Mouse (Mus musculus): Measurements from ENCODE around the gene Nrxn3.

Nrxn3 gene

DNA sequence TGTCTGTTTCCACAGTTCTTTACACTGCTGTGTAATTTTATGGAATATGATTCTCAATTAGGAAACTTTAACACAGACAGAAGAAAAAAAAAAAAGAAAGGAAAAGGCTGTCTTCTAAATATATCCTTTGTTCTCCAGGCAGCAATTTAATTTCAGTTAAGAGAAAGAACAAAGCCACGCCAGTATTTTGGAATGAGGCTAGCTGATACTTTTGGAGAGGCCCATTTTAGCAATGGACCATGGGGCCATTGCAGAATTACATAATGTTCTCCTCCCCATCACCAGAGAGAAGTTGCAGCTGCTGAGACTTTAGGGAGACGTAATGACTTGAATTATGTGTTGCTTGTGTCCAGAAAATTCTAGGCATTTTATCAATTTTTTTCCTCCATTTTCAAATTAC, 963.0 kb downstream of the Nrxn3 start:
- Histone ChIP-seq H3K27me3 (ENCODE audit: control insufficient read depth, insufficient read depth, low read length, poor library complexity, severe bottlenecking) (no peaks in the 10 kb centered on the region), H3K36me3 (ENCODE audit: control insufficient read depth, insufficient read depth, low read length, poor library complexity, severe bottlenecking) (no peaks in the 10 kb centered on the region)
- no peak for DNase-seq (ENCODE audit: low read depth, low spot score)

DNA sequence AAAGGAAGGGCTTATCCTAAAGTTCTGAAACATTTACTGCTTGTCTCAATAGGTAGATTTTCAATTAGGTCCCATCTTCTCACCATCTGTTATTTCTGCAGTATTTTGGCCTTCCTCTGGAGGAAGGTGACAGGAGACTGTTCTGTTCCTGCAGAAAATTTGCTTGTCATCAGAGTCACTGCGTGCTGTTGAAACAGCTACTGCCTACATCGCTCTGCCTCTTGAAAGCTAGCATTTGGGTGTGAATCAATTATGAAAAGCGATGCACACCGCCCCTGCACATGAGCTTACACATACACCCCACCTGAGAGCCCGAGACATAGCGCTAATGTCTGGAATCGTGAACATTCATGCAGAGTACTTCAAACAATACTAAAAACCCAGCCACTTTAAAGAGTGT, 966.4 kb downstream of the Nrxn3 start:
- Histone ChIP-seq H3K27me3 (ENCODE audit: control insufficient read depth, insufficient read depth, low read length, poor library complexity, severe bottlenecking) (no peaks in the 10 kb centered on the region), H3K36me3 (ENCODE audit: control insufficient read depth, insufficient read depth, low read length, poor library complexity, severe bottlenecking) (no peaks in the 10 kb centered on the region)
- no peak for DNase-seq (ENCODE audit: low read depth, low spot score)

DNA sequence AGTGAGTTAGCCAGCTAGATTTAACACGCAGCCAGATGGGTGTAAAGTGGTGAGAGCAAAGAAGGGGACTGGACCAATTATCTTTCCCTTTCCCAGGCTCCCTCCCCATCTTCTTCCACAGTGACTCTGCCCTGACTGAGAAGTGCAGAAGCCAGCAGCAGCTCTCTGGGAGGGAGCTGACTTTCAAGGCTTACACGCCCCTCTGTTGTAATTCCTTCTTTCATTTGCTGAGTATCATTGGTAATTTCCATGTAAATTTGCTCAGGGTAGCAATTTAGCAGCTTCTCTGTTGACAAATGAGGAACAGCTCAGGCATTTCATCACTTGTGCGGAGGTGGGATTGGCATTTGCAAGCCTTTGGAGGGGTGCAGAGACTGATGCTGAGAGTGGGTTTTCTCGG, 976.8 kb downstream of the Nrxn3 start:
- no peak for DNase-seq (ENCODE audit: low read depth, low spot score)
- Histone ChIP-seq H3K36me3 (ENCODE audit: control insufficient read depth, insufficient read depth, low read length, poor library complexity, severe bottlenecking) (no peaks in the 10 kb centered on the region), H3K27me3 (ENCODE audit: control insufficient read depth, insufficient read depth, low read length, poor library complexity, severe bottlenecking) (no peaks in the 10 kb centered on the region)

DNA sequence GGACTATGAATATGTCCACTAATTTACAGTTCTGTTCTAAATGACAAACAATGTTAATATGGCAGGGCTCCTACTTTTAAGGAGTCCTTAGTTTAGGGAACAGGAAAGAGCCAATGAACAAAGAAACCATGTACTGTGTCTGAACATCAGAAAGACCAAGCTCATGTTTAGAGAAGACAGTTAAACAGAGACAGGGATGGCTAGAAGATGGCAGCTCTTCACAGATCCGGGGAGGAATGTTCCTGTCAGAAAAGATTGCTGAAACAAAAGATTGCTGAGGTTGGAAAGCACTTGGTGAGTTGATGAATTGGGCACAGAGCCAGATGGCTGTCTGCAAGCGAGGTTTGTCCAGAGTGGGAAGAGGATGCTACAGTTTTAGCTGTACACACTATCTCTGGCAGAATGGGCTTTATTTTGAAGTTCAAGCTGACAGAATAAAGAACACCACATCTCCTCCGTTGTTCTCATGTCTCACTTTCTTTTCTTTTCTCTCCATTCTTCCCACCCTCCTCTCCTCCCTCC, 978.3 kb downstream of the Nrxn3 start:
- DNase-seq (ENCODE audit: low read depth, low spot score) = no peak
- H3K36me3 ChIP-seq (ENCODE audit: control insufficient read depth, insufficient read depth, low read length, poor library complexity, severe bottlenecking) = no peaks in the 10 kb centered on the region
- H3K27me3 ChIP-seq (ENCODE audit: control insufficient read depth, insufficient read depth, low read length, poor library complexity, severe bottlenecking) = no peaks in the 10 kb centered on the region

DNA sequence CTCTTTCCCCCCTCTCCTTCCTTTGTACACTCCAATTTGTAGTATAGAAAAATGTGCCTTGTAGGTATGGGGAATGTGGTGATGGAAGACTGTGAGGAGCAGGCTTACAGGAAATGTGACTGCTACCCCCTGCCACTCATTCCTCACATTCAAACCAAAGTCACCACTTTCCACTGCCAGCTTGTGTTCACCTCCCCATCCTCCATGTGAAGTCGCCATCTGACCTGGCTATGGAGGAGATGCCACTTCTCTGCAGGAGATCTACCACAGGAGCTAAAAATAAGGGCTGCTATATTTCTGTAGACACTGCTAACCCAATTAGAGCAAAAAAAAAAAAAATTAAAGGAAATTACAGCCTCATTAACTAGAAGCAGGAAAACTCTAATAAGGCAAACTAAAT, 980.3 kb downstream of the Nrxn3 start:
- DNase-seq (ENCODE audit: low read depth, low spot score) = no peak
- H3K27me3 ChIP-seq (ENCODE audit: control insufficient read depth, insufficient read depth, low read length, poor library complexity, severe bottlenecking) = no peaks in the 10 kb centered on the region
- H3K36me3 ChIP-seq (ENCODE audit: control insufficient read depth, insufficient read depth, low read length, poor library complexity, severe bottlenecking) = no peaks in the 10 kb centered on the region

DNA sequence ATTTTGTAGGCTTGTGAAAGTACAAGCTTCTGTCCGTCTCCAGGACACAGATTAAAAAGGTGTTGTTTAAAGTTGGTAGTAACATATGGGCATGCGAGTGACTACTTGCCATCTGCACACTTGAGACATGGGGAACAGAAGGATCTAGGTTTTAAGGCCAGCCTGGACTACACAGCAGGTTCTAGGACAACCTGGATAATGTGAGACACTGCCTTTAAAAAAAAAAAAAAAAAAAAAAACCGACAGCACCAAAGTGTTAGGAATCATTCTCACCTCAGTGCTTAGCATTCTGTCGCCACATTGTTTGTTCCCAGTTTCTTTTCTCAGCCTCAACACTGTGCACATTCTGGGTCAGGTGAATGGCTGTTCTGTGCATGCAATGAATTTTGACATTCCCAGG, 985.2 kb downstream of the Nrxn3 start:
- Histone ChIP-seq H3K27me3 (ENCODE audit: control insufficient read depth, insufficient read depth, low read length, poor library complexity, severe bottlenecking) (no peaks in the 10 kb centered on the region), H3K36me3 (ENCODE audit: control insufficient read depth, insufficient read depth, low read length, poor library complexity, severe bottlenecking) (no peaks in the 10 kb centered on the region)
- DNase-seq (ENCODE audit: low read depth, low spot score) = no peak

DNA sequence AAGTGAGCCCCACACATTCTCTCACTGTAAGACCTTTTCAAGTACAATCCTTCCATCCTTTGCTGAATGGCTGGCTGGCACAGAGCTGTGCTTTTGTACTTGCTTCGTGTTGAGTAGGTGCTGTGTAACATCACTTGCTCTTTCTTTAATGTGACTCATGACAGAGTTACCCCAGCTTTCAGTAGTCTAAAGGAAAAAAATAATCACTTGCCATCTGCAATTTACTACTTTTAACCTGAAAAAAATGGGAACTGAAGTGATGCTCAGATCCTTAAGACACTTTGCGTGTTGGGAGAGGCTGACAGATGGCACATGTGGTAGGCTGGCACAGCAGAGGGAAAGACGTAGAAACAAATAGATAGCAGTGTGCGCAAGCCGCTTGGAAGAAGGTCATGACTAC, 987.8 kb downstream of the Nrxn3 start:
- H3K36me3 ChIP-seq (ENCODE audit: control insufficient read depth, insufficient read depth, low read length, poor library complexity, severe bottlenecking) = no peaks in the 10 kb centered on the region
- H3K27me3 ChIP-seq (ENCODE audit: control insufficient read depth, insufficient read depth, low read length, poor library complexity, severe bottlenecking) = no peaks in the 10 kb centered on the region
- no peak for DNase-seq (ENCODE audit: low read depth, low spot score)

DNA sequence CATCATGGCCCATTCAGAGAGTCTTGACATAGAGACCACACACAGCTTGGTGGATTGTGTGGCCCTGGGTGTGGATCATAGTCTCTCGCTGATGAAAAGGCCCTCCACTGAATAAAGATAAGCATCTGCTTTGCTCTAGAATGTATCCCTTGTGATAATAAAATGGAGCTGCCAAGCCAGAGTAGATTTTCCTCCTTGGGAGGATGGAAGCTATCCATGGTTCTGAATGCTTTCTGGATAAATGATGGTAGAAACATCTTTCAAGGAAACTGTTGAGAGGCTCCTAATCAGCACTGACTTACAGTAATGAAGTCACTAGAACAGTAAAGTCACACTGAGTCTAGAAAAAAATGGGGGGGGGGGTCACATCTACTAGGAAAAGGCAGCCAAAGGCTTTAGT, 989.1 kb downstream of the Nrxn3 start:
- Histone ChIP-seq H3K36me3 (ENCODE audit: control insufficient read depth, insufficient read depth, low read length, poor library complexity, severe bottlenecking) (no peaks in the 10 kb centered on the region), H3K27me3 (ENCODE audit: control insufficient read depth, insufficient read depth, low read length, poor library complexity, severe bottlenecking) (no peaks in the 10 kb centered on the region)
- no peak for DNase-seq (ENCODE audit: low read depth, low spot score)

DNA sequence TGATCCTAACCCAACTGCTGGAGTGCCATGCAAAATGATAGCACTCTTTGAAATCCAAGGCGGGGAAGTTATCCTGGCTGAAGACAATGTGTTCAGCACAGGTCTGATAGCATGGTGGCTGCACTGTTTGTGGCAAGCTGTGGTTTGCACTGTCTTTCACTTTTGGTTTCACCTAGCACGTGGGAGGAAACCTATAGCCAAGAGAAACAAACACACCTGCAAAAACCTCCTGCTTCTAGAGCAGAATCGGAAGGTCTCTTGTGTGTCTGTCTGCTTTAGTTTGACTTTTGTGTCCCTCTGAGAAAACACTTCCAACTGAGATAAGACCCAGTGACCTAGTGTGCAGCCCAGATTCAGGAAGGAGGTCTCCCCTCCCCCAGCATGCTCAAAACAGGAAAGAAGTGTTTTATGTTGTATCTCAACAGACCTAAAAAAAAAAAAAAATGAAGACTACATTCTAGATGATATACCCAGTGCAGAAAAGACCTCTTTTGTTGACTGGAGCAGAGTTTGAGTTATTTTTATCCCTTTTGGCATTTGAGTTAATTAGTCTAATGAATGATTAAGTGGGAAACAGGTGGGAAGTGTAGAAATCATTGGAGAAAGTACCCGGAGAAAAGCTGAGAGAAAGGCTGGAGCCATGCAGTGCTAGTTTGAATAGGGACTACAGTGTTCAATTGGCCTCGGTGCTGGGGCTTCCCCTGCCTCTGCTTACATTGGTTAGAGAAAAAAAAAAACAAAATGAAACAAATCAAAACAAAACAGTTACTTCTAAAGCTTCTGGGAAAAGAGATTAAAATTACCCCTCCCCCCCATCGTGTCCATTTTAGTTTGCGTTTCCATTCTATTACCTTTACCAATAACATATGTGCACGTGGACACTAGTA, 996.8 kb downstream of the Nrxn3 start:
- Histone ChIP-seq H3K27me3 (ENCODE audit: control insufficient read depth, insufficient read depth, low read length, poor library complexity, severe bottlenecking) (no peaks in the 10 kb centered on the region), H3K36me3 (ENCODE audit: control insufficient read depth, insufficient read depth, low read length, poor library complexity, severe bottlenecking) (no peaks in the 10 kb centered on the region)
- no peak for DNase-seq (ENCODE audit: low read depth, low spot score)

DNA sequence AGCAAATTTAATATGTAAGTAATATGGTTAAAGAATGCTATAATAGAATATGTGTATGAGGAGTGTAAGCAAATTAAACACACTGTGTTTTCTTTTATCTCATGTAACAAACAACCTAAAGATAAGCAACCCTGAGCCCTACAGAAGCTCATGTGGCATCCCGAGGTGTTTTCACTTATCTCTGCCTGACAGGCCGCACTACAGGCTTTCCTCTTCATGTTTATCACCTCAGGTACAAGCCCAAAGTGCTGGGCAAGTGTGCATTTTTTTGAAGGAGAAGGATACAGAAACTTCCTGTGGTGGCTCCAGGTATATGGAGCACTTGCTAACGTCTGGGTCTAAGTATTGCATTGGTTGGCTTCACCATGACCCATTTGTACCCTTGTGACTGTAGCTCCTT, 998.3 kb downstream of the Nrxn3 start:
- no peak for DNase-seq (ENCODE audit: low read depth, low spot score)
- no peaks in the 10 kb centered on the region for H3K36me3 ChIP-seq (ENCODE audit: control insufficient read depth, insufficient read depth, low read length, poor library complexity, severe bottlenecking)
- H3K27me3 ChIP-seq (ENCODE audit: control insufficient read depth, insufficient read depth, low read length, poor library complexity, severe bottlenecking) = no peaks in the 10 kb centered on the region

DNA sequence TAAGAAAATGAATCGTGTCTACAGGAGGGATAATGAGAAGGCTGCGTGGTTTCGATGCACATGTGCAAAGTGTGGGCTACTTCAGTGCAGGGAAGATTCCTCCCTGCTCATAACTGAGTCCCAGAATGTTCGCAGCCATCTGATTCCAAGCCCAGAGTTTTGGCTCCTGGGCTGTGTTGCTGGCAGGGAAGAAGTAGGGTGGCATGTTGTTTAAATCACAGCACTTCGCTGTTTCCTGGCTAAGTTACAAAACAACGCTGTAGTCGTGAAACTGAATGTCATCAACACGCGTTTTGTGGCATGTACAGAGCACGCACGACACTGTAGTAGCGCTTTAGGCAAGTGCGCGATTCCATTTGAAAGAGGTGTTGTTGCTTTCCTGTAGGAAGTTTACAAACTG, 999.8 kb downstream of the Nrxn3 start:
- DNase-seq (ENCODE audit: low read depth, low spot score) = no peak
- Histone ChIP-seq H3K36me3 (ENCODE audit: control insufficient read depth, insufficient read depth, low read length, poor library complexity, severe bottlenecking) (no peaks in the 10 kb centered on the region), H3K27me3 (ENCODE audit: control insufficient read depth, insufficient read depth, low read length, poor library complexity, severe bottlenecking) (no peaks in the 10 kb centered on the region)

DNA sequence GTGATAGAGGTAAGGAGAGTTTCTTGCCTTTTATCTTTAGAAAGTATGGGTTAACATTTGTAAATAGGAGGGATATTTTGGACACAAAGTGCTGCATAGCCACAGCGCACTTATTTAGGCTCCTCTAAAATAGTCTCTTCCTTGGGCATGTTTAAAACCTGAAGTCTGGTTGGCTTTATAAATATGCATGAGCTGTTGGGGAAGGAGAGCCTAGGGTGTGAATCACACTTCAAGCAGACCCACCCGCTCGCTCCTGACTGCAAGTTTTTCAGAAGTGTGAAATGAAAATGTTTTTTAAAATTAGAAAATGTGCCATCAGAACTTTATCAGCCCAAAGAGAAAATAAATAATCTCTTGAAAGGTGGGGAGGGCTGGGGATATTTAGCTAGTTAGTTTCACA, 1001.4 kb downstream of the Nrxn3 start:
- Histone ChIP-seq H3K36me3 (ENCODE audit: control insufficient read depth, insufficient read depth, low read length, poor library complexity, severe bottlenecking) (no peaks in the 10 kb centered on the region), H3K27me3 (ENCODE audit: control insufficient read depth, insufficient read depth, low read length, poor library complexity, severe bottlenecking) (no peaks in the 10 kb centered on the region)
- no peak for DNase-seq (ENCODE audit: low read depth, low spot score)

DNA sequence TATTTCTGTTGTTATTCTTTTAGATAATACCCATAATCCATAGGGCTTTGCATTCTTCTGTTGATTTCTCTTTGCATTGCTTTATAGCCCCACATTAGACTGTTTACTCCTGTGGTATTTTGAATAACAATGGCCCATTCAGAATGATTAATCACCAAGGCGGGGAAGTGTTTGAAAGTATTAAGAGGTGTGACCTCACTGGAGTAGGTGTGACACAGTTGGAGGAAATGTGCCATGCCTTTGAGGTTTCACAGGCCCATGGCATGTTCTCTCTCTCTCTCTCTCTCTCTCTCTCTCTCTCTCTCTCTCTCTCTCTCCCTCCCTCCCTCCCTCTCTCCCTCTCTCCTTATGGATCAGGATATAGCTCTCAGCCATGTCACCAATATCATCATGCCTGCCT, 1019.6 kb downstream of the Nrxn3 start:
- no peaks in the 10 kb centered on the region for H3K36me3 ChIP-seq (ENCODE audit: control insufficient read depth, insufficient read depth, low read length, poor library complexity, severe bottlenecking)
- H3K27me3 ChIP-seq (ENCODE audit: control insufficient read depth, insufficient read depth, low read length, poor library complexity, severe bottlenecking) = no peaks in the 10 kb centered on the region
- no peak for DNase-seq (ENCODE audit: low read depth, low spot score)

DNA sequence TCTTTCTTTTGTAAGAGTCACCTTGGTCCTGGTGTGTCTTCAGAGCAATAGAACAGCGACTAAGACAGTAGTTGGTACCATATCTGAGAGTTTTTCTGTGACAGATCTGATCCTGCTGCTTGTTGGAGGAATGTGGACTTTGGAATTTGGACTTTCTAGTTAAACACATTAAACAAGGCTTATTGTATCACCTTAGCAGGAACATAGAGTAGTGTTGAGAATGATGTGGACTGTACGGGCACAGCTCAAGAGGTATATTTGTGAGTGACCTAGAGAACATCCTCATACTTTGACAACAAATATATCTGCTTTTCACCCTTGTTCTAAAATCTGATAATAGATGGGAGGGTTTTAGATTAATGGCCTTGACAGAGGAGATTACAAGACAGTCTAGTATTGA, 1020.1 kb downstream of the Nrxn3 start:
- Histone ChIP-seq H3K36me3 (ENCODE audit: control insufficient read depth, insufficient read depth, low read length, poor library complexity, severe bottlenecking) (no peaks in the 10 kb centered on the region), H3K27me3 (ENCODE audit: control insufficient read depth, insufficient read depth, low read length, poor library complexity, severe bottlenecking) (no peaks in the 10 kb centered on the region)
- DNase-seq (ENCODE audit: low read depth, low spot score) = no peak

DNA sequence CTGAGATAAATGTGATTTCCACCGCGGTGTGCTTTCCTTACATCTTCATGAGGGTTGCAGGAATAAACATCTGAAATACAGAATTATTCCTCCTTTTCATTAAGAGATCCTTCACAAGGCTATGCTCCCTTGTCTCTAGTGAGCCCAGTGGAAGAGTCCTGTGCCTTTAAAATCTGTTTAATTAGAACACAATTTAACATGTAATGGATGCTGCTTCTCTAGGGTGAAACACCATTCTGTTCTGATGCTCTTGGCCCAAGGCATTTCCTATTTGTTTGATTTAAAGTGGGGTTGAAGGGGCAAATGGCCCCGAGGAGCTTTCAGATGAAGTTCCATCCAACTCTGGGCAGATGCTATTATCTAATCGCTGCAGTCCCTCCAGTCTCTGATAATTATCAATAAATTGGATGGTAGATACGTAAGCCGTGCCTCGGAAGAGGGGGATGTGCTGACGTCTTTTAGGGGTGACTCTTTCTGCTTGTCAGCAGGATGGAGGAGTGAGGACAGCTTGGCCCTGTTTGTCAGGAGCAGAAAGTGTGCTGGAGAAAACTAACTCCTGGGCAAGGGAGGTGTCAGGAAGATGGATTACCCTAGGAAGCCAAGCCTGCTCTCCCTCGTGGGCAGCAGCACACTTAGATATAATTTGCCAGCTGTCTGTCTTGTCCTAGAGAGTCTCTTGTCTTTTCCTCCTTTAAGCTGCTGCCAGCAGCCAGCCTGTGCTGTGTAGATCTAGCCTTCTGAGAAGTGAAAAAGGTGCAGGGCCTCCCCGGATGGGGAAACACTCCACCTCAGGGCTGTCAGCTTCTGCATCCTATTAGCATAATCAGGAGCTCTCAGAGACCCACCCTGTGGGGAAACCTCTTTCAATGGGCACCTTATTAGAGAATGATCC, 1041.8 kb downstream of the Nrxn3 start:
- Histone ChIP-seq H3K36me3 (ENCODE audit: control insufficient read depth, insufficient read depth, low read length, poor library complexity, severe bottlenecking) (no peaks in the 10 kb centered on the region), H3K27me3 (ENCODE audit: control insufficient read depth, insufficient read depth, low read length, poor library complexity, severe bottlenecking) (no peaks in the 10 kb centered on the region; the same call in 1 of the 2 replicates)
- DNase-seq (ENCODE audit: low read depth, low spot score) = no peak
